Mouse (Mus musculus): ENCODE measurements around the gene Rps6kc1. TPM values are rescaled to one million over a fixed set of nuclear protein-coding genes. Genes with fewer than 3 reads are reported as not detected.

Rps6kc1 gene
- polyA plus RNA-seq (2012; fragmentation: generic; extraction: Trizol) = 10 to 100 TPM in 1 of 2 experiments, 1 to 10 TPM in 1; 5.7 to 13.0 TPM

GRCm38 (mm10) chr1:190911415-190912123 is at the start of gene Rps6kc1:
TSS of gene Rps6kc1 (minus strand) at chr1:190911770.

DNA sequence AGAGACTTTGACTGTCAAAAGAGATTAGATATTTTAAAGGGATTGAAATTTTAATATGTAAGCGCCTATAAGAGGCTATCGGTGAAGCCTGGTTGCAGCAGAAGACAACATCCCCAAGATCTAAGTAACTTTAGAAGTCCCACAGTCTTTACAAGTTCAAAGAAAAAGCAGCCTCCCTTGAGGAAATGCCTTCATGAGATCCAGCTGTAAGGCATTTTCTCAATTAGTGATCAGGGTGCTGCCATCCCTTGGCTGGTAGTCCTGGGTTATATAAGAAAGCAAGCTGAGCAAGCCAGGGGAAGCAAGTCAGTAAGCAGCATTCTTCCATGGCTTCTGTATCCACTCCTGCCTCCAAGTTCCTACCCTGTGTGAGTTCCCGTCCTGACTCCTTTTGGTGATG is 13.2 kb upstream of the Rps6kc1 start, which contains the start of gene Angel2:
Angel2 (plus strand) TSS at position 301 of the 400 bp plus-strand sequence.

Other genes starting within 250 kb of the Rps6kc1 start
- 10 to 100 TPM in 1 of 2 experiments, 1 to 10 TPM in 1; 3.4 to 16.1 TPM for gene Angel2, start 13.3 kb upstream of the Rps6kc1 start, polyA plus RNA-seq (2012; fragmentation: generic; extraction: Trizol)
- gene Vash2, start 67.5 kb upstream of the Rps6kc1 start, polyA plus RNA-seq (2012; fragmentation: generic; extraction: Trizol) = 10 to 100 TPM in 1 of 2 experiments, 1 to 10 TPM in 1; 1.8 to 12.0 TPM
- gene Flvcr1, start 114.4 kb upstream of the Rps6kc1 start, polyA plus RNA-seq (2012; fragmentation: generic; extraction: Trizol) = 1 to 10 TPM; 1.9 to 2.6 TPM
- not detected for gene Spata45, start 124.9 kb upstream of the Rps6kc1 start, polyA plus RNA-seq (2012; fragmentation: generic; extraction: Trizol)
- 10 to 100 TPM in 1 of 2 experiments, 1 to 10 TPM in 1; 3.8 to 12.9 TPM for gene Tatdn3, start 151.2 kb upstream of the Rps6kc1 start, polyA plus RNA-seq (2012; fragmentation: generic; extraction: Trizol)
- gene Nsl1, start 151.2 kb upstream of the Rps6kc1 start, polyA plus RNA-seq (2012; fragmentation: generic; extraction: Trizol) = 1 to 10 TPM; 1.6 to 5.3 TPM
- gene Batf3, start 186.1 kb upstream of the Rps6kc1 start, polyA plus RNA-seq (2012; fragmentation: generic; extraction: Trizol) = under 1 TPM; 0.37 to 0.61 TPM